Mouse (Mus musculus): ENCODE results near the gene Gm47985. TPM values are rescaled to one million over a fixed set of nuclear protein-coding genes. Genes with fewer than 3 reads are reported as not detected.

Gm47985 gene
- polyA plus RNA-seq, 1 experiment: 0.20 TPM

- Histone ChIP-seq H3K27ac (ENCODE audit: insufficient read depth, low read length) (no peak overlapping the region), H3K27me3 (ENCODE audit: control insufficient read depth, insufficient read depth, low read length) (no peaks in the 10 kb centered on the region), H3K36me3 (ENCODE audit: control insufficient read depth, insufficient read depth, low read length) (no peaks in the 10 kb centered on the region), H3K4me1 (ENCODE audit: control insufficient read depth, insufficient read depth, insufficient read length) (no peaks in the 10 kb centered on the region; the same call in 1 of the 2 replicates), H3K4me3 (ENCODE audit: extremely low read depth, insufficient read depth, insufficient read length) (no peak overlapping the region)
- TF ChIP-seq CTCF (IDR thresholded peaks at IDR 0.05; ENCODE audit: extremely low read depth, insufficient read depth, insufficient read length, insufficient replicate concordance): no peak
- TF ChIP-seq POLR2A (IDR thresholded peaks at IDR 0.05; ENCODE audit: low read depth, low read length): no peak
- no peak for DNase-seq (ENCODE audit: low read depth in 1 of 2, low spot score in 2 of 2)
- WGBS: 98% methylated on average over 1 of the region's 1 CpGs
Measured at GRCm38 (mm10) chr1:151224536-151224935, 42.2 kb downstream of the Gm47985 start.

- Histone ChIP-seq H3K4me1 (ENCODE audit: control insufficient read depth, insufficient read depth, insufficient read length) (no peaks in the 10 kb centered on the region; the same call in 1 of the 2 replicates), H3K27ac (ENCODE audit: insufficient read depth, low read length) (no peak overlapping the region), H3K4me3 (ENCODE audit: extremely low read depth, insufficient read depth, insufficient read length) (no peak overlapping the region), H3K27me3 (ENCODE audit: control insufficient read depth, insufficient read depth, low read length) (no peaks in the 10 kb centered on the region), H3K36me3 (ENCODE audit: control insufficient read depth, insufficient read depth, low read length) (no peaks in the 10 kb centered on the region)
- no peak for DNase-seq (ENCODE audit: low read depth in 1 of 2, low spot score in 2 of 2)
- 83% methylated on average over 8 of the region's 8 CpGs for WGBS
- no peak for TF ChIP-seq CTCF (IDR thresholded peaks at IDR 0.05; ENCODE audit: extremely low read depth, insufficient read depth, insufficient read length, insufficient replicate concordance)
- no peak for TF ChIP-seq POLR2A (IDR thresholded peaks at IDR 0.05; ENCODE audit: low read depth, low read length)
Measured at GRCm38 (mm10) chr1:151227506-151227905, 45.2 kb downstream of the Gm47985 start.

GRCm38 (mm10) chr1:151228320-151228989, 46.1 kb downstream of the Gm47985 start:
- Histone ChIP-seq H3K27ac (ENCODE audit: insufficient read depth, low read length) (no peak overlapping the region), H3K4me1 (ENCODE audit: control insufficient read depth, insufficient read depth, insufficient read length) (no peaks in the 10 kb centered on the region; the same call in 1 of the 2 replicates), H3K27me3 (ENCODE audit: control insufficient read depth, insufficient read depth, low read length) (no peaks in the 10 kb centered on the region), H3K36me3 (ENCODE audit: control insufficient read depth, insufficient read depth, low read length) (no peaks in the 10 kb centered on the region), H3K4me3 (ENCODE audit: extremely low read depth, insufficient read depth, insufficient read length) (no peak overlapping the region)
- 82% methylated on average over 1 of the region's 1 CpGs for WGBS
- TF ChIP-seq POLR2A (IDR thresholded peaks at IDR 0.05; ENCODE audit: low read depth, low read length) (no peak), CTCF (IDR thresholded peaks at IDR 0.05; ENCODE audit: extremely low read depth, insufficient read depth, insufficient read length, insufficient replicate concordance) (no peak)
- no peak for DNase-seq (ENCODE audit: low read depth in 1 of 2, low spot score in 2 of 2)

- TF ChIP-seq CTCF (IDR thresholded peaks at IDR 0.05; ENCODE audit: extremely low read depth, insufficient read depth, insufficient read length, insufficient replicate concordance) (no peak), POLR2A (IDR thresholded peaks at IDR 0.05; ENCODE audit: low read depth, low read length) (no peak)
- no peak for DNase-seq (ENCODE audit: low read depth in 1 of 2, low spot score in 2 of 2)
- no peaks in the 10 kb centered on the region; the same call in 1 of the 2 replicates for H3K4me1 ChIP-seq (ENCODE audit: control insufficient read depth, insufficient read depth, insufficient read length)
- no peak overlapping the region for H3K4me3 ChIP-seq (ENCODE audit: extremely low read depth, insufficient read depth, insufficient read length)
- no peaks in the 10 kb centered on the region for H3K36me3 ChIP-seq (ENCODE audit: control insufficient read depth, insufficient read depth, low read length)
- H3K27ac ChIP-seq (ENCODE audit: insufficient read depth, low read length): no peak overlapping the region
- WGBS: 84% methylated on average over 3 of the region's 3 CpGs
- no peaks in the 10 kb centered on the region for H3K27me3 ChIP-seq (ENCODE audit: control insufficient read depth, insufficient read depth, low read length)
Measured at GRCm38 (mm10) chr1:151232346-151232745, 50.0 kb downstream of the Gm47985 start.

- DNase-seq (ENCODE audit: low read depth in 1 of 2, low spot score in 2 of 2): no peak
- WGBS: 80% methylated on average over 3 of the region's 3 CpGs
- Histone ChIP-seq H3K36me3 (ENCODE audit: control insufficient read depth, insufficient read depth, low read length) (no peaks in the 10 kb centered on the region), H3K27ac (ENCODE audit: insufficient read depth, low read length) (no peak overlapping the region), H3K27me3 (ENCODE audit: control insufficient read depth, insufficient read depth, low read length) (no peaks in the 10 kb centered on the region), H3K4me3 (ENCODE audit: extremely low read depth, insufficient read depth, insufficient read length) (no peak overlapping the region), H3K4me1 (ENCODE audit: control insufficient read depth, insufficient read depth, insufficient read length) (no peaks in the 10 kb centered on the region; the same call in 1 of the 2 replicates)
- no peak for TF ChIP-seq CTCF (IDR thresholded peaks at IDR 0.05; ENCODE audit: extremely low read depth, insufficient read depth, insufficient read length, insufficient replicate concordance)
- no peak for TF ChIP-seq POLR2A (IDR thresholded peaks at IDR 0.05; ENCODE audit: low read depth, low read length)
Measured at GRCm38 (mm10) chr1:151233756-151234155, 51.4 kb downstream of the Gm47985 start.

Other genes with a start within 250 kb of the Gm47985 start
- gene Hmcn1, start 189.1 kb upstream of the Gm47985 start, polyA plus RNA-seq (2012; rRNA removed): 8.6 and 12.1 TPM in 2 replicates
- gene Gm8947, start 9.8 kb downstream of the Gm47985 start, polyA plus RNA-seq (2012; rRNA removed): 0.14 and 0.40 TPM in 2 replicates
- gene Gm47995, start 15.9 kb downstream of the Gm47985 start, polyA plus RNA-seq (2012; rRNA removed): 0.11 and 0.33 TPM in 2 replicates
- 0.23 TPM in 1 of 2 replicates, not detected in the other for gene 3110040M04Rik, start 21.6 kb downstream of the Gm47985 start, polyA plus RNA-seq (2012; rRNA removed)
- gene Gm47996, start 27.6 kb downstream of the Gm47985 start, polyA plus RNA-seq (2012; rRNA removed): 0.61 TPM in 1 of 2 replicates, not detected in the other
- 30.5 and 35.7 TPM in 2 replicates for gene Ivns1abp, start 161.9 kb downstream of the Gm47985 start, polyA plus RNA-seq (2012; rRNA removed)
- gene Swt1, start 245.9 kb downstream of the Gm47985 start, polyA plus RNA-seq (2012; rRNA removed): 3.7 and 4.1 TPM in 2 replicates
- 11.9 and 14.2 TPM in 2 replicates for gene Trmt1l, start 246.0 kb downstream of the Gm47985 start, polyA plus RNA-seq (2012; rRNA removed)

Data from spleen, adult 2 months (tissue).